Comparison of ENCODE assay signal across 8 mouse cellular contexts in genomic region chr19:45234771-45235231, GRCm38 (mm10). TPM values are rescaled to one million over a fixed set of nuclear protein-coding genes. Genes with fewer than 3 reads are reported as not detected.
DNase-seq lines count a peak whose midpoint lies in the region; ATAC-seq lines count a peak whose summit lies in the region.
"Had no signal": no experiment of that assay in that cellular context is flagged by ENCODE, and none has a peak within 500 bp of the region (broad histone marks: within the 10 kb centered on the region; RNA-seq: fewer than 3 reads in every experiment).

No protein-coding gene starts in this region.

- H3K4me2 ChIP-seq in forebrain, embryonic 15.5 days (replicated peaks): peak overlapping the region; percentile 32
- no peak overlapping the region for H3K4me2 ChIP-seq in liver, embryonic 16.5 days (ENCODE audit: low read depth, low read length)

- H3K9me3 ChIP-seq in forebrain, embryonic 15.5 days: no peaks in the 10 kb centered on the region
- no peaks in the 10 kb centered on the region for H3K9me3 ChIP-seq in liver, embryonic 16.5 days (replicated peaks; ENCODE audit: control insufficient read depth, low read length)

- H3K27ac ChIP-seq in forebrain, embryonic 15.5 days (replicated peaks): no peak overlapping the region
- no peak overlapping the region for H3K27ac ChIP-seq in liver, embryonic 16.5 days (ENCODE audit: low read length)

- H3K4me3 ChIP-seq in forebrain, embryonic 15.5 days: peak overlapping the region; percentile 17; the same call in 1 of the 2 replicates
- 0 out of 2 replicates have a peak overlapping the region, but pooled peaks have one; percentile 8 for H3K4me3 ChIP-seq in liver, embryonic 16.5 days (ENCODE audit: low read depth, low read length)

- DNase-seq in retina, postnatal 1 day: peak; percentile 43
- no peak for DNase-seq in retina, embryonic 14.5 days (ENCODE audit: low spot score)
- DNase-seq in adrenal gland, adult 8-10 months: no peak
- no peak for DNase-seq in thymus, postnatal 36 days
- DNase-seq in left cerebral cortex, postnatal 36 days (ENCODE audit: low spot score in 2 of 2): no peak

- peaks cover 80% of the 10 kb centered on the region for H3K27me3 ChIP-seq in forebrain, embryonic 15.5 days
- peaks cover 99% of the 10 kb centered on the region for H3K27me3 ChIP-seq in liver, embryonic 16.5 days (ENCODE audit: control insufficient read depth, insufficient read depth, low read depth, low read length)

- no peaks in the 10 kb centered on the region for H3K36me3 ChIP-seq in forebrain, embryonic 15.5 days
- no peaks in the 10 kb centered on the region for H3K36me3 ChIP-seq in liver, embryonic 16.5 days (ENCODE audit: control insufficient read depth, insufficient read depth)

- intact Hi-C loops in left cerebral cortex, postnatal 36 days (cut with DNase I): loop anchor here (1.0 to 10.0 kb wide), 7 partner anchors 8 to 1622 kb away; partner anchors contain the start of genes Kazald1, Nkx2-3 and Pax2

- ATAC-seq in forebrain, embryonic 15.5 days (replicated peaks): no peak; the same call in 1 of the 2 replicates
- ATAC-seq in liver, embryonic 16.5 days (ENCODE audit: low read depth): no peak

- no peak overlapping the region for H3K9ac ChIP-seq in forebrain, embryonic 15.5 days (replicated peaks)
- no peak overlapping the region for H3K9ac ChIP-seq in liver, embryonic 16.5 days (ENCODE audit: low read depth, low read length)

- under 1% methylated on average over 41 of the region's 42 CpGs for WGBS in forebrain, embryonic 15.5 days
- WGBS in liver, embryonic 16.5 days (ENCODE audit: insufficient replicate concordance): under 1% methylated on average over 42 of the region's 42 CpGs

- H3K4me1 ChIP-seq in forebrain, embryonic 15.5 days: peaks cover 37% of the 10 kb centered on the region
- H3K4me1 ChIP-seq in liver, embryonic 16.5 days (ENCODE audit: control insufficient read depth, low read depth, low read length): peaks cover 4% of the 10 kb centered on the region

RNA-seq across cellular contexts. Expression of gene Lbx1, which starts 0.8 kb away (rescaled TPM):
- not detected in 2 replicates for polyA plus RNA-seq in forebrain, embryonic 15.5 days (2015; fragmentation: Nextera tagmentation; extraction: Ambion mirVana)
- polyA plus RNA-seq in liver, embryonic 16.5 days (2015; fragmentation: Nextera tagmentation; extraction: Ambion mirVana): not detected in 2 replicates
- total RNA-seq in adrenal gland, adult 8-10 months (2022): not detected
- not detected for total RNA-seq in left cerebral cortex, postnatal 36 days (2021)
- polyA plus RNA-seq: large intestine, adult 2 months had no signal
